Mouse (Mus musculus): ENCODE measurements around the gene Ccdc24.

DNA sequence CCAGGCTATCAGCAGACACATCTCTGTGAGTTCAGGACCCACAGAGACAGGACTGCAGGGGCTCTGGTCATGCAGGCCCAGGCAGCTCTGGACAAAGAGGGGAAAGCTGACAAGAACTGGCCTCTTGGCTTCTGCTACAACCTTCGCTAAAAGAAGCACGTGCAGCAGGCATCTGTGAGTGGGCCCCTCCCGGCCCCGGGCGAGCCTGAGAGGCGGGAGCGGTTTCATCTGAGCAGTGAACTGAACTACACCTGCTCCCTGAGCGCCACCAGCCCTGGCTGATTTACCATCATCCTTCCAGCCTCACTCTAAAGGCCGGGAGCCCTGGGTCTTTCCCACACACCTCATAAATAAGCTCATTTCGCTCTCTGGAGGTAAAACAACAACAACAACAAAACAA is 5.9 kb upstream of the Ccdc24 start:
- TF ChIP-seq CTCF (IDR thresholded peaks at IDR 0.05; ENCODE audit: low read depth) (no peak), EP300 (optimal IDR thresholded peaks at IDR 0.05) (no peak)
